Mouse (Mus musculus) adrenal gland, postnatal 36 days (tissue): ENCODE results near the gene Ccdc12. TPM values are rescaled to one million over a fixed set of nuclear protein-coding genes. Genes with fewer than 3 reads are reported as not detected.

Source experiments
- DNase-seq, 2 experiments: peaks; one replicate each; pipeline ENCODE4 v3.0.0; 2021; ENCODE audit warnings: mixed read lengths in 1 of 2
- microRNA-seq: library from miRNA; unstranded; fragments of <30 nt; microRNA quantifications from one replicate; pipeline ENCODE4 v1.2.0, GENCODE M21; 2021
- total RNA-seq, 2 experiments: library from RNA; stranded (reverse); gene quantifications; 2 replicates each; pipeline ENCODE4 v1.2.3; 2021

Gene Ccdc12
- total RNA-seq, 2 experiments from 2014 or later: 61.3 to 64.7 TPM

- DNase-seq: peak; percentile 45 to 50
Observed at GRCm38 (mm10) chr9:110742295-110742950, 86.1 kb downstream of the Ccdc12 start.

GRCm38 (mm10) chr9:110742951-110743455, 86.7 kb downstream of the Ccdc12 start:
- peak in 1 of 2 experiments; percentile 46 for DNase-seq

GRCm38 (mm10) chr9:110743456-110744323, 87.4 kb downstream of the Ccdc12 start:
- DNase-seq: peak in 1 of 2 experiments; percentile 63

- no peak for DNase-seq
Observed at GRCm38 (mm10) chr9:110745752-110746151, 89.4 kb downstream of the Ccdc12 start.

GRCm38 (mm10) chr9:110746238-110746637, 89.9 kb downstream of the Ccdc12 start:
- no peak for DNase-seq

GRCm38 (mm10) chr9:110746961-110747360, 90.7 kb downstream of the Ccdc12 start, which contains the start of gene Pth1r:
Pth1r (minus strand) TSS chr9:110747145.
- no peak for DNase-seq

- DNase-seq: no peak
Observed at GRCm38 (mm10) chr9:110748451-110748850, 92.1 kb downstream of the Ccdc12 start.

GRCm38 (mm10) chr9:110750404-110751187, 94.3 kb downstream of the Ccdc12 start:
- DNase-seq: no peak

- no peak for DNase-seq
Observed at GRCm38 (mm10) chr9:110751412-110751811, 95.1 kb downstream of the Ccdc12 start.

- DNase-seq: no peak
Observed at GRCm38 (mm10) chr9:110752917-110753435, 96.7 kb downstream of the Ccdc12 start.

GRCm38 (mm10) chr9:110753773-110754172, 97.5 kb downstream of the Ccdc12 start:
- no peak for DNase-seq

- no peak for DNase-seq
Observed at GRCm38 (mm10) chr9:110757816-110758215, 101.5 kb downstream of the Ccdc12 start.

- peak; percentile 61 to 80 for DNase-seq
Observed at GRCm38 (mm10) chr9:110758605-110759004, 102.3 kb downstream of the Ccdc12 start.

- peak; percentile 69 to 79 for DNase-seq
Observed at GRCm38 (mm10) chr9:110759265-110759664, 103.0 kb downstream of the Ccdc12 start.

- no peak for DNase-seq
Observed at GRCm38 (mm10) chr9:110760886-110761285, 104.6 kb downstream of the Ccdc12 start.

Small RNA genes lying within 50 kb of the gene (microRNA-seq; reads per million reads assigned to microRNA genes)
- gene Mir8107: not detected

Other genes starting within 250 kb of the Ccdc12 start
- 10 to 100 TPM; 50.5 to 82.0 TPM for gene Ptpn23, start 248.3 kb upstream of the Ccdc12 start, total RNA-seq
- not detected for gene Ngp, start 236.8 kb upstream of the Ccdc12 start, total RNA-seq
- gene Klhl18, start 179.8 kb upstream of the Ccdc12 start, total RNA-seq: 10 to 100 TPM in 1 of 2 experiments, 1 to 10 TPM in 1; 9.9 to 13.0 TPM
- 1 to 10 TPM in 1 of 2 experiments, under 1 TPM in 1; 0.69 to 1.0 TPM for gene Kif9, start 179.5 kb upstream of the Ccdc12 start, total RNA-seq
- gene Setd2, start 123.9 kb upstream of the Ccdc12 start, total RNA-seq: 10 to 100 TPM; 66.1 to 71.4 TPM
- gene Nradd, start 32.1 kb upstream of the Ccdc12 start, total RNA-seq: 10 to 100 TPM in 1 of 2 experiments, 1 to 10 TPM in 1; 9.0 to 15.4 TPM
- 1 to 10 TPM; 7.2 to 8.1 TPM for gene Nbeal2, start 2.3 kb upstream of the Ccdc12 start, total RNA-seq
- 1 to 10 TPM; 1.8 to 2.2 TPM for gene Myl3, start 85.4 kb downstream of the Ccdc12 start, total RNA-seq
- gene Pth1r, start 90.6 kb downstream of the Ccdc12 start, total RNA-seq: 10 to 100 TPM; 12.5 to 23.1 TPM
- not detected for gene Prss42, start 141.7 kb downstream of the Ccdc12 start, total RNA-seq
- gene Prss44, start 157.5 kb downstream of the Ccdc12 start, total RNA-seq: not detected
- gene Prss43, start 170.2 kb downstream of the Ccdc12 start, total RNA-seq: not detected
- gene Prss45, start 178.1 kb downstream of the Ccdc12 start, total RNA-seq: not detected
- gene Prss46, start 188.0 kb downstream of the Ccdc12 start, total RNA-seq: not detected
- gene Prss50, start 201.5 kb downstream of the Ccdc12 start, total RNA-seq: not detected
- 10 to 100 TPM; 12.4 to 16.0 TPM for gene Als2cl, start 223.4 kb downstream of the Ccdc12 start, total RNA-seq
- 1 to 10 TPM; 2.0 to 3.0 TPM for gene Tmie, start 223.6 kb downstream of the Ccdc12 start, total RNA-seq